Mouse (Mus musculus) MEL (cell line): ENCODE data around the gene Cdc14b. TPM values are rescaled to one million over a fixed set of nuclear protein-coding genes. Genes with fewer than 3 reads are reported as not detected.

ENCODE experiments used
- DNase-seq: peaks from one replicate; pipeline ENCODE4 v3.0.0; 2011; ENCODE audit warnings: low read depth, low spot score
- H3K27ac ChIP-seq: 2 replicates; pipeline ENCODE4 v1.5.1; 2012; ENCODE audit warnings: low read depth, mild to moderate bottlenecking, control low read depth, low read length, moderate library complexity; ENCODE audit not compliant: control insufficient read depth
- H3K27me3 ChIP-seq, 2 experiments: fragments of 150-350 bp in 1 of 2; sonication (generic) in 1 of 2; 2 replicates each; pipeline ENCODE4 v1.6.1; 2012; ENCODE audit warnings: low read length in 2 of 2, mild to moderate bottlenecking in 2 of 2, improper control_type of control experiment in 1 of 2, moderate library complexity in 1 of 2; ENCODE audit not compliant: insufficient read depth in 2 of 2, control insufficient read depth in 1 of 2
- H3K36me3 ChIP-seq, 2 experiments: 2 replicates each; pipeline ENCODE4 v1.6.1; 2012 to 2014; ENCODE audit warnings: low read length in 2 of 2, improper control_type of control experiment in 1 of 2, inconsistent platforms in 1 of 2, mild to moderate bottlenecking in 1 of 2; ENCODE audit not compliant: insufficient read depth in 2 of 2, control insufficient read depth in 1 of 2
- H3K4me1 ChIP-seq, 2 experiments: fragments of 150-350 bp in 1 of 2; sonication (generic) in 1 of 2; 2 replicates each; pipeline ENCODE4 v1.6.1; 2012; ENCODE audit warnings: low read length in 2 of 2, improper control_type of control experiment in 1 of 2, mild to moderate bottlenecking in 1 of 2; ENCODE audit not compliant: insufficient read depth in 2 of 2, control insufficient read depth in 1 of 2
- H3K4me3 ChIP-seq, 2 experiments: fragments of 150-350 bp in 1 of 2; sonication (generic) in 1 of 2; 2 replicates each; pipeline ENCODE4 v1.5.1; 2012; ENCODE audit warnings: low read depth in 2 of 2, low read length in 2 of 2, mild to moderate bottlenecking in 2 of 2, moderate library complexity in 2 of 2, control low read depth in 1 of 2, improper control_type of control experiment in 1 of 2; ENCODE audit not compliant: control insufficient read depth in 1 of 2, insufficient read depth in 1 of 2
- H3K79me2 ChIP-seq: 2 replicates; pipeline ENCODE4 v1.6.1; 2012; ENCODE audit warnings: mild to moderate bottlenecking, low read length, moderate library complexity; ENCODE audit not compliant: control insufficient read depth, poor library complexity, insufficient read depth
- H3K9ac ChIP-seq: 2 replicates; pipeline ENCODE4 v1.6.1; 2012; ENCODE audit warnings: low read depth, mild to moderate bottlenecking, control low read depth, low read length, moderate library complexity; ENCODE audit not compliant: control insufficient read depth, poor library complexity, severe bottlenecking
- H3K9me3 ChIP-seq: fragments of 150-350 bp; sonication (generic); replicated peaks from 2 replicates; pipeline ENCODE4 v1.6.1; 2012; ENCODE audit warnings: mild to moderate bottlenecking, low read length, improper control_type of control experiment, moderate library complexity; ENCODE audit not compliant: insufficient read depth
- BHLHE40 ChIP-seq: IDR thresholded peaks from 2 replicates; pipeline ENCODE4 v1.6.1; 2012; ENCODE audit warnings: low read depth, mild to moderate bottlenecking, inconsistent platforms, low read length, improper control_type of control experiment, borderline replicate concordance
- CHD2 ChIP-seq: IDR thresholded peaks from 2 replicates; pipeline ENCODE4 v1.6.1; 2011; ENCODE audit warnings: low read length, improper control_type of control experiment
- ELF1 ChIP-seq: IDR thresholded peaks from 2 replicates; pipeline ENCODE4 v1.6.1; 2014; ENCODE audit warnings: low read depth, mild to moderate bottlenecking, inconsistent platforms, low read length, improper control_type of control experiment, moderate library complexity
- EP300 ChIP-seq, 2 experiments: IDR thresholded peaks; 2 replicates each; pipeline ENCODE4 v1.6.1; 2011; ENCODE audit warnings: improper control_type of control experiment in 2 of 2, low read length in 2 of 2, low read depth in 1 of 2, mild to moderate bottlenecking in 1 of 2
- ETS1 ChIP-seq: IDR thresholded peaks from 2 replicates; pipeline ENCODE4 v1.6.1; 2012; ENCODE audit warnings: low read depth, mild to moderate bottlenecking, inconsistent platforms, low read length, improper control_type of control experiment, moderate library complexity
- GATA1 ChIP-seq: IDR thresholded peaks from 2 replicates; pipeline ENCODE4 v1.6.1; 2011; ENCODE audit warnings: low read depth, low read length, improper control_type of control experiment
- MAFK ChIP-seq: IDR thresholded peaks from 2 replicates; pipeline ENCODE4 v1.6.1; 2011; ENCODE audit warnings: low read depth, mild to moderate bottlenecking, low read length, improper control_type of control experiment, borderline replicate concordance
- MYC ChIP-seq: IDR thresholded peaks from 2 replicates; pipeline ENCODE4 v1.6.1; 2011; ENCODE audit warnings: low read depth, mild to moderate bottlenecking, low read length, improper control_type of control experiment, moderate library complexity
- NELFE ChIP-seq: IDR thresholded peaks from 2 replicates; pipeline ENCODE4 v1.6.1; 2011; ENCODE audit warnings: low read depth, low read length, improper control_type of control experiment
- RAD21 ChIP-seq: IDR thresholded peaks from 2 replicates; pipeline ENCODE4 v1.6.1; 2011; ENCODE audit warnings: mild to moderate bottlenecking, low read depth, low read length, improper control_type of control experiment
- RCOR1 ChIP-seq: IDR thresholded peaks from 2 replicates; pipeline ENCODE4 v1.6.1; 2012; ENCODE audit warnings: low read depth, mild to moderate bottlenecking, inconsistent platforms, low read length, improper control_type of control experiment
- SIN3A ChIP-seq: IDR thresholded peaks from 2 replicates; pipeline ENCODE4 v1.6.1; 2012; ENCODE audit warnings: low read length, improper control_type of control experiment, inconsistent platforms
- TAL1 ChIP-seq: IDR thresholded peaks from 2 replicates; pipeline ENCODE4 v1.6.1; 2012; ENCODE audit warnings: mild to moderate bottlenecking, inconsistent platforms, low read length, moderate library complexity, mixed read lengths
- TCF12 ChIP-seq: IDR thresholded peaks from 2 replicates; pipeline ENCODE4 v1.6.1; 2014; ENCODE audit warnings: low read depth, mild to moderate bottlenecking, inconsistent platforms, low read length, improper control_type of control experiment, moderate library complexity
- USF2 ChIP-seq, 2 experiments: IDR thresholded peaks; 2 replicates each; pipeline ENCODE4 v1.6.1; 2011 to 2012; ENCODE audit warnings: improper control_type of control experiment in 2 of 2, low read length in 2 of 2, borderline replicate concordance in 1 of 2, inconsistent platforms in 1 of 2, low read depth in 1 of 2, mild to moderate bottlenecking in 1 of 2; ENCODE audit not compliant: insufficient read depth in 1 of 2
- polyA plus RNA-seq, 2 experiments: library from polyadenylated mRNA; stranded (reverse) in 1 of 2; unstranded in 1 of 2; fragments of >175 nt in 1 of 2; fragments of >200 nt in 1 of 2; gene quantifications; 2 replicates each; pipeline versions ENCODE4 v1.2.1 to v1.2.4; 2012; ENCODE audit warnings: low replicate concordance in 2 of 2, low read depth in 1 of 2; ENCODE audit not compliant: insufficient read length in 2 of 2, insufficient read depth in 1 of 2, missing spikeins in 1 of 2
- total RNA-seq: library from RNA; depleted of rRNA; stranded (reverse); fragments of 300-350 nt; gene quantifications from 2 replicates; pipeline ENCODE4 v1.2.3, GENCODE M21; 2012

Cdc14b gene
- total and polyA plus RNA-seq, 3 experiments, result 18.7 to 28.3 TPM; not detected in 1

- no peaks in the 10 kb centered on the region for H3K9me3 ChIP-seq
- TF ChIP-seq BHLHE40 (no peak), RCOR1 (peak; percentile 73; the same call in 1 of the 2 replicates), TAL1 (peak; percentile 68), TCF12 (peak; percentile 73), ETS1 (peak; percentile 46; the same call in 1 of the 2 replicates), RAD21 (no peak), GATA1 (peak; percentile 43; the same call in 1 of the 2 replicates), EP300 (IDR thresholded peaks at IDR 0.05; ENCODE audit: low read depth in 1 of 2, low read length in 2 of 2) (peak; percentile 47 to 64), MYC (no peak)
- H3K27ac ChIP-seq, result no peak overlapping the region
- no peak overlapping the region for H3K4me3 ChIP-seq
- no peak overlapping the region for H3K9ac ChIP-seq
- H3K27me3 ChIP-seq, result no peaks in the 10 kb centered on the region
- peaks cover 54% of the 10 kb centered on the region for H3K79me2 ChIP-seq
- H3K4me1 ChIP-seq, result peaks cover 2 to 20% of the 10 kb centered on the region in 2 experiments; a peak in 3 of 4 replicates
- H3K36me3 ChIP-seq, result peaks cover 0 to 13% of the 10 kb centered on the region in 2 experiments; a peak in 2 of 4 replicates
- peak; percentile 40 for DNase-seq
These were observed 6.7 kb downstream of the Cdc14b start for GRCm38 (mm10) chr13:64268384-64268783.

- TF ChIP-seq CHD2 (no peak), ELF1 (no peak), USF2 (IDR thresholded peaks at IDR 0.05; ENCODE audit: borderline replicate concordance in 1 of 2, insufficient read depth in 1 of 2, low read depth in 1 of 2, low read length in 2 of 2) (no peak), GATA1 (no peak), NELFE (no peak), MAFK (no peak), SIN3A (no peak), BHLHE40 (no peak)
- H3K27me3 ChIP-seq, result no peaks in the 10 kb centered on the region
- H3K27ac ChIP-seq, result no peak overlapping the region
These were observed 7.9 kb downstream of the Cdc14b start for GRCm38 (mm10) chr13:64267151-64267550.

More at GRCm38 (mm10) chr13:64267151-64267550, 7.9 kb downstream of the Cdc14b start:
- no peak for DNase-seq
- Histone ChIP-seq H3K9me3 (no peaks in the 10 kb centered on the region), H3K79me2 (peaks cover 49% of the 10 kb centered on the region), H3K4me3 (no peak overlapping the region), H3K4me1 (peaks cover 0 to 14% of the 10 kb centered on the region in 2 experiments; a peak in 2 of 4 replicates), H3K36me3 (peaks cover 0 to 5% of the 10 kb centered on the region in 2 experiments; a peak in 2 of 4 replicates), H3K9ac (no peak overlapping the region)
